ENCODE assay signal across 26 mouse cellular contexts in the genomic region with DNA sequence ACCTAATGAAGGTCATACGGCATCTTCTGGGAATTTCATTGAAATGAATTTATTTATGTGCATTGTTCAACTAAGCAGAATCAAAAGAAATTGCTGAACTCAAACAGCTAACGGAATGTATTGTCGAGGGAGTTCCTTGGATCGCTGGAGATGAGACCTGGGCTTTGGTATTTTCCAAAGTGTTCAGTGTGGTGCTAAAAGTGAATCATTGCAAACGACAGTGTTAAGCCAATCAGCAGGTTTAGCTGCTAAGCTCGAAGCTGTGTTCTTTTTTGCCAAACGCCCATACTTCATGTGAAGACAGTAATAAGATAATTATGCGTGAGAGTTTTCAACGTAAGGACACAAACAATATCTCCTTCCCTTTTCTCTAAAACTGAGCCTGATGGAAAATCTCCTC.
DNase-seq lines count a peak whose midpoint lies in the region; ATAC-seq and TF ChIP-seq lines count a peak whose summit lies in the region.
"Had no signal": no experiment of that assay in that cellular context is flagged by ENCODE, and none has a peak within 500 bp of the region (broad histone marks: within the 10 kb centered on the region; RNA-seq: fewer than 3 reads in every experiment).

No protein-coding gene starts in this region.

- peak overlapping the region; percentile 41 for H3K4me2 ChIP-seq in heart, embryonic 11.5 days
- H3K4me2 ChIP-seq in midbrain, embryonic 14.5 days (ENCODE audit: low read length) = no peak overlapping the region
- H3K4me2 ChIP-seq in heart, postnatal 0 days (ENCODE audit: low read depth, low read length) = peak overlapping the region; percentile 51
- H3K4me2 ChIP-seq: embryonic facial prominence, embryonic 12.5 days; forebrain, embryonic 13.5 days; hindbrain, embryonic 15.5 days; liver, embryonic 15.5 days; lung, embryonic 15.5 days; midbrain, embryonic 15.5 days; neural tube, embryonic 12.5 days; stomach, embryonic 15.5 days had no signal

- no peak for ATAC-seq in heart, embryonic 11.5 days (replicated peaks; ENCODE audit: insufficient number of reproducible peaks, low FRiP score, low TSS enrichment)
- no peak for ATAC-seq in midbrain, embryonic 14.5 days (ENCODE audit: low FRiP score, low TSS enrichment)
- 0 out of 2 replicates have a peak, but pooled peaks have one; percentile 37 for ATAC-seq in heart, postnatal 0 days (ENCODE audit: insufficient read depth, low read depth)
- ATAC-seq: activated CD4-positive, CD25-positive, alpha-beta regulatory T cell, adult 4 months; forebrain, embryonic 13.5 days; midbrain, embryonic 15.5 days had no signal

- peak overlapping the region; percentile 90 for H3K27ac ChIP-seq in heart, embryonic 11.5 days (ENCODE audit: low read depth, low read length)
- no peak overlapping the region for H3K27ac ChIP-seq in midbrain, embryonic 14.5 days (replicated peaks; ENCODE audit: low read depth, low read length)
- H3K27ac ChIP-seq in midbrain, embryonic 10.5 days (replicated peaks) = no peak overlapping the region
- peak overlapping the region; percentile 93 for H3K27ac ChIP-seq in heart, postnatal 0 days (ENCODE audit: low read depth)
- H3K27ac ChIP-seq: embryonic facial prominence, embryonic 12.5 days; forebrain, embryonic 13.5 days; hindbrain, embryonic 15.5 days; liver, embryonic 15.5 days; lung, embryonic 15.5 days; midbrain, embryonic 15.5 days; neural tube, embryonic 12.5 days; stomach, embryonic 15.5 days had no signal

- no peaks in the 10 kb centered on the region for H3K9me3 ChIP-seq in heart, embryonic 11.5 days (replicated peaks; ENCODE audit: control insufficient read depth, low read length)
- no peaks in the 10 kb centered on the region for H3K9me3 ChIP-seq in midbrain, embryonic 14.5 days (ENCODE audit: control insufficient read depth, low read length)
- no peaks in the 10 kb centered on the region for H3K9me3 ChIP-seq in midbrain, embryonic 10.5 days (replicated peaks)
- no peaks in the 10 kb centered on the region for H3K9me3 ChIP-seq in heart, postnatal 0 days (replicated peaks; ENCODE audit: control insufficient read depth, low read length)
- H3K9me3 ChIP-seq: embryonic facial prominence, embryonic 12.5 days; forebrain, embryonic 13.5 days; hindbrain, embryonic 15.5 days; liver, embryonic 15.5 days; lung, embryonic 15.5 days; megakaryocyte, embryonic 14.5 days; midbrain, embryonic 15.5 days; neural tube, embryonic 12.5 days; stomach, embryonic 15.5 days had no signal

- H3K4me3 ChIP-seq in heart, embryonic 11.5 days (ENCODE audit: low read depth, low read length) = no peak overlapping the region
- H3K4me3 ChIP-seq in midbrain, embryonic 14.5 days (replicated peaks; ENCODE audit: low read depth, low read length) = no peak overlapping the region
- no peak overlapping the region for H3K4me3 ChIP-seq in midbrain, embryonic 10.5 days
- H3K4me3 ChIP-seq in heart, postnatal 0 days (ENCODE audit: low read depth, low read length) = no peak overlapping the region
- H3K4me3 ChIP-seq: embryonic facial prominence, embryonic 12.5 days; erythroblast, embryonic 14.5 days; forebrain, embryonic 13.5 days; hindbrain, embryonic 15.5 days; liver, embryonic 15.5 days; lung, embryonic 15.5 days; megakaryocyte, embryonic 14.5 days; midbrain, embryonic 15.5 days; neural tube, embryonic 12.5 days; stomach, embryonic 15.5 days had no signal

- 50% methylated on average over 9 of the region's 9 CpGs for WGBS in heart, embryonic 11.5 days (ENCODE audit: insufficient replicate concordance)
- WGBS in midbrain, embryonic 14.5 days = 66% methylated on average over 9 of the region's 9 CpGs
- 88% methylated on average over 9 of the region's 9 CpGs for WGBS in midbrain, embryonic 10.5 days
- 31% methylated on average over 9 of the region's 9 CpGs for WGBS in heart, postnatal 0 days

- H3K9ac ChIP-seq in heart, embryonic 11.5 days (ENCODE audit: low read depth, low read length) = no peak overlapping the region
- H3K9ac ChIP-seq in midbrain, embryonic 14.5 days (replicated peaks; ENCODE audit: low read length) = no peak overlapping the region
- 0 out of 2 replicates have a peak overlapping the region, but pooled peaks have one; percentile 22 for H3K9ac ChIP-seq in heart, postnatal 0 days (replicated peaks; ENCODE audit: low read depth, low read length)
- H3K9ac ChIP-seq: embryonic facial prominence, embryonic 12.5 days; forebrain, embryonic 13.5 days; hindbrain, embryonic 15.5 days; liver, embryonic 15.5 days; lung, embryonic 15.5 days; midbrain, embryonic 15.5 days; neural tube, embryonic 12.5 days; stomach, embryonic 15.5 days had no signal

- no peak for DNase-seq in heart, adult 9 months (ENCODE audit: low spot score in 2 of 2)
- peak; percentile 37 for DNase-seq in kidney, adult 9 months
- no peak for DNase-seq in kidney, postnatal 14 days
- DNase-seq in midbrain, embryonic 14.5 days = peak; percentile 9
- DNase-seq in midbrain, embryonic 10.5 days (ENCODE audit: low spot score) = no peak
- peak; percentile 43 for DNase-seq in heart, postnatal 0 days (ENCODE audit: low spot score)
- DNase-seq in spleen, postnatal 14 days (ENCODE audit: low spot score in 2 of 2) = no peak
- DNase-seq: cerebellum, adult 2 months; cerebellum, postnatal 25 days; gastrocnemius, postnatal 10 days; lung, postnatal 36 days; right cerebral cortex, adult 18-20 months; right cerebral cortex, postnatal 4 days; thymus, postnatal 25 days had no signal

- H3K36me3 ChIP-seq in heart, embryonic 11.5 days (ENCODE audit: control insufficient read depth, insufficient read depth, low read length) = no peaks in the 10 kb centered on the region
- no peaks in the 10 kb centered on the region for H3K36me3 ChIP-seq in midbrain, embryonic 14.5 days (ENCODE audit: control insufficient read depth, insufficient read depth, low read length)
- no peaks in the 10 kb centered on the region for H3K36me3 ChIP-seq in midbrain, embryonic 10.5 days
- H3K36me3 ChIP-seq in heart, postnatal 0 days (replicated peaks; ENCODE audit: control insufficient read depth, insufficient read depth, low read length) = no peaks in the 10 kb centered on the region
- H3K36me3 ChIP-seq: embryonic facial prominence, embryonic 12.5 days; hindbrain, embryonic 15.5 days; liver, embryonic 15.5 days; lung, embryonic 15.5 days; midbrain, embryonic 15.5 days; neural tube, embryonic 12.5 days; stomach, embryonic 15.5 days had no signal

- TF ChIP-seq CTCF in heart, postnatal 0 days (IDR thresholded peaks at IDR 0.05; ENCODE audit: low read depth) = no peak

- no peaks in the 10 kb centered on the region for H3K27me3 ChIP-seq in heart, embryonic 11.5 days (ENCODE audit: control insufficient read depth, insufficient read depth, low read length)
- no peaks in the 10 kb centered on the region for H3K27me3 ChIP-seq in midbrain, embryonic 14.5 days (ENCODE audit: control insufficient read depth, insufficient read depth, low read length)
- H3K27me3 ChIP-seq in midbrain, embryonic 10.5 days (ENCODE audit: low read depth, poor library complexity, severe bottlenecking) = no peaks in the 10 kb centered on the region
- H3K27me3 ChIP-seq in heart, postnatal 0 days (ENCODE audit: control insufficient read depth, insufficient read depth, low read length) = no peaks in the 10 kb centered on the region
- H3K27me3 ChIP-seq: embryonic facial prominence, embryonic 12.5 days; forebrain, embryonic 13.5 days; hindbrain, embryonic 15.5 days; liver, embryonic 15.5 days; lung, embryonic 15.5 days; megakaryocyte, embryonic 14.5 days; midbrain, embryonic 15.5 days; neural tube, embryonic 12.5 days; stomach, embryonic 15.5 days had no signal

- H3K4me1 ChIP-seq in heart, embryonic 11.5 days (ENCODE audit: control insufficient read depth, insufficient read depth, low read length) = peaks cover 17% of the 10 kb centered on the region
- no peaks in the 10 kb centered on the region; the same call in 1 of the 2 replicates for H3K4me1 ChIP-seq in midbrain, embryonic 14.5 days (ENCODE audit: control insufficient read depth, insufficient read depth, low read length)
- H3K4me1 ChIP-seq in midbrain, embryonic 10.5 days = 0 out of 2 replicates have a peak, but pooled peaks cover 3% of the 10 kb centered on the region
- peaks cover 12% of the 10 kb centered on the region for H3K4me1 ChIP-seq in heart, postnatal 0 days (ENCODE audit: control insufficient read depth, insufficient read depth)
- H3K4me1 ChIP-seq: embryonic facial prominence, embryonic 12.5 days; hindbrain, embryonic 15.5 days; liver, embryonic 15.5 days; megakaryocyte, embryonic 14.5 days; stomach, embryonic 15.5 days had no signal

- no peak for TF ChIP-seq EP300 in heart, postnatal 0 days (IDR thresholded peaks at IDR 0.05; ENCODE audit: low read depth)

Comparison
In these comparisons a context has a peak if more than half of its experiments do, and no peak if none do; other contexts are left out.
1. DNase-seq: peak in kidney, adult 9 months (single experiment), midbrain, embryonic 14.5 days (single experiment) and heart, postnatal 0 days (single experiment); none in heart, adult 9 months (0 of 2), kidney, postnatal 14 days (single experiment), midbrain, embryonic 10.5 days (single experiment) and spleen, postnatal 14 days (0 of 2).
2. H3K27ac ChIP-seq: peak in heart, embryonic 11.5 days (single experiment) and heart, postnatal 0 days (single experiment); none in midbrain, embryonic 14.5 days (single experiment) and midbrain, embryonic 10.5 days (single experiment).